Mouse (Mus musculus): Measurements from ENCODE around the gene Lrmda.

DNA sequence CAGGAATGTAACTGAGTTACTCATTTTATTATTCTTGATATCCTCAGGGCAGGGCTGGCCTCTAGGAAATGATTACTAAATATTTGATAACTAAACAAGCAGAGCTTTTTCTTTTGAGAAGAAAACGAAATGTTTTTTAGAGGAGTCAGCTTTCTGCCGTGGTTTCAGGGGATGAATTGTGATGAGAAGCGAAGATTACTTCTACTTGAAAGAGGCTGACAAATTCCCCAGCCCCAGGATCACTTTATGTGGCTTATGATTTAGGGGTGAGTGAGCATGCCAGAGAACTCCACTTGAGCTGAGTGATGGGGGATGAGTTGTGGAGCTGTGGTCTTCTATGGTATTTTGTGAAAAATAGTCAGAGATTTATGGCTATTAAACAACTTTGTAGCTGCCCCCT is 803.4 kb downstream of the Lrmda start:
- no peak for TF ChIP-seq CTCF (IDR thresholded peaks at IDR 0.05; ENCODE audit: borderline replicate concordance, insufficient read depth, low read length)
- no peak for TF ChIP-seq POLR2A (IDR thresholded peaks at IDR 0.05; ENCODE audit: low read depth, low read length)
